16 mouse cellular contexts compared by ENCODE assay signal in genomic region chr15:86447251-86447650, GRCm38 (mm10).
"Had no signal": no experiment of that assay in that cellular context is flagged by ENCODE, and none has a peak within 500 bp of the region (broad histone marks: within the 10 kb centered on the region; RNA-seq: fewer than 3 reads in every experiment).

No protein-coding gene starts in this region.

- DNase-seq: heart, postnatal 10 days; heart, postnatal 14 days; heart, postnatal 36 days; heart, postnatal 4 days; kidney, adult 11 months; kidney, adult 18-20 months; kidney, adult 2 months; kidney, adult 8-10 months; kidney, adult 9 months; kidney, postnatal 10 days; kidney, postnatal 14 days; kidney, postnatal 25 days; kidney, postnatal 36 days; kidney, postnatal 4 days; layer of hippocampus, adult 9-11 months; layer of hippocampus, postnatal 36 days had no signal
